Mouse (Mus musculus) thymus, adult 2 months (tissue): ENCODE data around the gene Gm45213.

Source experiments
- CTCF ChIP-seq: fragments of 200-500 bp; IDR thresholded peaks from 2 replicates; pipeline ENCODE4 v1.5.1; 2012; ENCODE audit warnings: mild to moderate bottlenecking, control low read depth, low read length, moderate library complexity, borderline replicate concordance; ENCODE audit not compliant: control insufficient read depth, poor library complexity, insufficient read depth; ENCODE audit errors: extremely low read depth
- POLR2A ChIP-seq: fragments of 200-500 bp; IDR thresholded peaks from 2 replicates; pipeline ENCODE4 v1.6.1; 2012; ENCODE audit warnings: mild to moderate bottlenecking, low read length, control low read depth, moderate library complexity; ENCODE audit not compliant: control insufficient read depth, poor library complexity, insufficient read depth; ENCODE audit errors: extremely low read depth

GRCm38 (mm10) chr7:66038261-66038660 lies 5.1 kb upstream of the Gm45213 start:
- no peak for TF ChIP-seq CTCF
- TF ChIP-seq POLR2A, result no peak
